Mouse (Mus musculus): ENCODE measurements around the gene Dtnbp1. TPM values are rescaled to one million over a fixed set of nuclear protein-coding genes. Genes with fewer than 3 reads are reported as not detected.

Dtnbp1 gene
- polyA plus RNA-seq, 1 experiment from 2014 or later, result 93.0 TPM

- Histone ChIP-seq H3K27ac (no peak overlapping the region), H3K9ac (ENCODE audit: low read depth, low read length) (no peak overlapping the region), H3K4me1 (replicated peaks; ENCODE audit: insufficient read depth, low read length) (no peaks in the 10 kb centered on the region), H3K4me3 (replicated peaks; ENCODE audit: low read depth, low read length) (no peak overlapping the region), H3K27me3 (ENCODE audit: insufficient read depth, low read length) (no peaks in the 10 kb centered on the region), H3K9me3 (replicated peaks; ENCODE audit: low read length) (no peaks in the 10 kb centered on the region), H3K4me2 (ENCODE audit: low read length) (no peak overlapping the region), H3K36me3 (ENCODE audit: insufficient read depth, low read length) (peaks cover 20% of the 10 kb centered on the region)
- ATAC-seq (replicated peaks; ENCODE audit: low FRiP score, low read depth) (no peak), DNase-seq (ENCODE audit: low spot score) (no peak)
- no peak for TF ChIP-seq CTCF (IDR thresholded peaks at IDR 0.05; ENCODE audit: low read depth)
- WGBS, result 51% methylated on average over 5 of the region's 5 CpGs
Observed at GRCm38 (mm10) chr13:44891813-44892730, 109.9 kb downstream of the Dtnbp1 start.

- no peak for ATAC-seq (replicated peaks; ENCODE audit: low FRiP score, low read depth)
- Histone ChIP-seq H3K4me1 (replicated peaks; ENCODE audit: insufficient read depth, low read length) (no peaks in the 10 kb centered on the region), H3K9me3 (replicated peaks; ENCODE audit: low read length) (no peaks in the 10 kb centered on the region), H3K27me3 (ENCODE audit: insufficient read depth, low read length) (no peaks in the 10 kb centered on the region), H3K9ac (ENCODE audit: low read depth, low read length) (no peak overlapping the region), H3K27ac (no peak overlapping the region), H3K36me3 (ENCODE audit: insufficient read depth, low read length) (peaks cover 17% of the 10 kb centered on the region; the same call in 1 of the 2 replicates), H3K4me2 (ENCODE audit: low read length) (no peak overlapping the region), H3K4me3 (replicated peaks; ENCODE audit: low read depth, low read length) (no peak overlapping the region)
- no peak for TF ChIP-seq CTCF (IDR thresholded peaks at IDR 0.05; ENCODE audit: low read depth)
- no peak for DNase-seq (ENCODE audit: low spot score)
- WGBS, result 84% methylated on average over 2 of the region's 2 CpGs
Observed at GRCm38 (mm10) chr13:44890612-44891011, 111.3 kb downstream of the Dtnbp1 start.

- 88% methylated on average over 2 of the region's 2 CpGs for WGBS
- TF ChIP-seq CTCF (IDR thresholded peaks at IDR 0.05; ENCODE audit: low read depth), result no peak
- Histone ChIP-seq H3K4me1 (replicated peaks; ENCODE audit: insufficient read depth, low read length) (no peaks in the 10 kb centered on the region), H3K4me2 (ENCODE audit: low read length) (no peak overlapping the region), H3K27ac (no peak overlapping the region), H3K27me3 (ENCODE audit: insufficient read depth, low read length) (no peaks in the 10 kb centered on the region), H3K36me3 (ENCODE audit: insufficient read depth, low read length) (peaks cover 19% of the 10 kb centered on the region; the same call in 1 of the 2 replicates), H3K9me3 (replicated peaks; ENCODE audit: low read length) (no peaks in the 10 kb centered on the region), H3K4me3 (replicated peaks; ENCODE audit: low read depth, low read length) (no peak overlapping the region), H3K9ac (ENCODE audit: low read depth, low read length) (no peak overlapping the region)
- DNase-seq (ENCODE audit: low spot score) (no peak), ATAC-seq (replicated peaks; ENCODE audit: low FRiP score, low read depth) (no peak)
Observed at GRCm38 (mm10) chr13:44886221-44886620, 115.7 kb downstream of the Dtnbp1 start.

- TF ChIP-seq CTCF (IDR thresholded peaks at IDR 0.05; ENCODE audit: low read depth), result no peak
- no peak overlapping the region for H3K9ac ChIP-seq (ENCODE audit: low read depth, low read length)
- 68% methylated on average over 4 of the region's 4 CpGs for WGBS
- H3K27ac ChIP-seq, result no peak overlapping the region
- H3K9me3 ChIP-seq (replicated peaks; ENCODE audit: low read length), result no peaks in the 10 kb centered on the region
- 0 out of 2 replicates have a peak, but pooled peaks cover 5% of the 10 kb centered on the region for H3K36me3 ChIP-seq (ENCODE audit: insufficient read depth, low read length)
- H3K4me3 ChIP-seq (replicated peaks; ENCODE audit: low read depth, low read length), result no peak overlapping the region
- H3K4me1 ChIP-seq (replicated peaks; ENCODE audit: insufficient read depth, low read length), result 0 out of 2 replicates have a peak, but pooled peaks cover 4% of the 10 kb centered on the region
- H3K27me3 ChIP-seq (ENCODE audit: insufficient read depth, low read length), result no peaks in the 10 kb centered on the region
- ATAC-seq (replicated peaks; ENCODE audit: low FRiP score, low read depth) (no peak), DNase-seq (ENCODE audit: low spot score) (no peak)
- no peak overlapping the region for H3K4me2 ChIP-seq (ENCODE audit: low read length)
Observed at GRCm38 (mm10) chr13:44881001-44881400, 120.9 kb downstream of the Dtnbp1 start.

GRCm38 (mm10) chr13:44876799-44877198 lies 125.1 kb downstream of the Dtnbp1 start:
- ATAC-seq (replicated peaks; ENCODE audit: low FRiP score, low read depth), result no peak
- 92% methylated on average over 2 of the region's 2 CpGs for WGBS
- H3K4me2 ChIP-seq (ENCODE audit: low read length), result no peak overlapping the region

More at GRCm38 (mm10) chr13:44876799-44877198, 125.1 kb downstream of the Dtnbp1 start:
- Histone ChIP-seq H3K9me3 (replicated peaks; ENCODE audit: low read length) (no peaks in the 10 kb centered on the region), H3K27ac (no peak overlapping the region), H3K36me3 (ENCODE audit: insufficient read depth, low read length) (peaks cover 5% of the 10 kb centered on the region; the same call in 1 of the 2 replicates), H3K4me1 (replicated peaks; ENCODE audit: insufficient read depth, low read length) (0 out of 2 replicates have a peak, but pooled peaks cover 4% of the 10 kb centered on the region), H3K9ac (ENCODE audit: low read depth, low read length) (no peak overlapping the region), H3K4me3 (replicated peaks; ENCODE audit: low read depth, low read length) (no peak overlapping the region), H3K27me3 (ENCODE audit: insufficient read depth, low read length) (no peaks in the 10 kb centered on the region)
- TF ChIP-seq CTCF (IDR thresholded peaks at IDR 0.05; ENCODE audit: low read depth), result no peak
- DNase-seq (ENCODE audit: low spot score), result no peak

Other genes with a start within 250 kb of the Dtnbp1 start
- 0.08 TPM in 1 of 2 replicates, not detected in the other for gene Gm9817, start 76.5 kb upstream of the Dtnbp1 start, polyA plus RNA-seq (2015; fragmentation: Nextera tagmentation; extraction: Ambion mirVana)